Mouse (Mus musculus) heart, postnatal 0 days (tissue): ENCODE measurements around the gene Apoc4.

Experiments used
- CTCF ChIP-seq: IDR thresholded peaks from 2 replicates; pipeline ENCODE4 v1.5.1; 2016; ENCODE audit warnings: antibody characterized with exemption, control low read depth, low read depth
- EP300 ChIP-seq: IDR thresholded peaks from 2 replicates; pipeline ENCODE4 v1.6.1; 2016; ENCODE audit warnings: antibody characterized with exemption, low read depth

- no peak for TF ChIP-seq CTCF
- no peak for TF ChIP-seq EP300
Observed at GRCm38 (mm10) chr7:19633855-19634254, 47.4 kb downstream of the Apoc4 start.
